Mouse (Mus musculus) thymus, adult 2 months (tissue): ENCODE measurements around the gene Nufip1.

ENCODE experiments used
- CTCF ChIP-seq: fragments of 200-500 bp; IDR thresholded peaks from 2 replicates; pipeline ENCODE4 v1.5.1; 2012; ENCODE audit warnings: mild to moderate bottlenecking, control low read depth, low read length, moderate library complexity, borderline replicate concordance; ENCODE audit not compliant: control insufficient read depth, poor library complexity, insufficient read depth; ENCODE audit errors: extremely low read depth
- POLR2A ChIP-seq: fragments of 200-500 bp; IDR thresholded peaks from 2 replicates; pipeline ENCODE4 v1.6.1; 2012; ENCODE audit warnings: mild to moderate bottlenecking, low read length, control low read depth, moderate library complexity; ENCODE audit not compliant: control insufficient read depth, poor library complexity, insufficient read depth; ENCODE audit errors: extremely low read depth

GRCm38 (mm10) chr14:76153828-76154227 lies 43.1 kb downstream of the Nufip1 start:
- TF ChIP-seq CTCF: no peak
- no peak for TF ChIP-seq POLR2A
